ENCODE assay signal across 15 mouse cellular contexts in genomic region chr16:32204902-32205301, GRCm38 (mm10). TPM values are rescaled to one million over a fixed set of nuclear protein-coding genes. Genes with fewer than 3 reads are reported as not detected.
DNase-seq lines count a peak whose midpoint lies in the region; ATAC-seq and TF ChIP-seq lines count a peak whose summit lies in the region.
"Had no signal": no experiment of that assay in that cellular context is flagged by ENCODE, and none has a peak within 500 bp of the region (broad histone marks: within the 10 kb centered on the region; RNA-seq: fewer than 3 reads in every experiment).

No protein-coding gene starts in this region.

- H3K36me3 ChIP-seq in heart, adult 2 months (ENCODE audit: control insufficient read depth, insufficient read depth, low read length): no peaks in the 10 kb centered on the region
- no peaks in the 10 kb centered on the region for H3K36me3 ChIP-seq in heart, embryonic 12.5 days
- no peaks in the 10 kb centered on the region for H3K36me3 ChIP-seq in lung, postnatal 0 days (ENCODE audit: insufficient read depth, low read length)
- H3K36me3 ChIP-seq in liver, postnatal 0 days (replicated peaks; ENCODE audit: insufficient read depth, low read length): no peaks in the 10 kb centered on the region
- no peaks in the 10 kb centered on the region for H3K36me3 ChIP-seq in forebrain, embryonic 13.5 days (ENCODE audit: poor library complexity, severe bottlenecking)
- no peaks in the 10 kb centered on the region for H3K36me3 ChIP-seq in hindbrain, embryonic 14.5 days (replicated peaks; ENCODE audit: control insufficient read depth, insufficient read depth)
- H3K36me3 ChIP-seq: embryonic facial prominence, embryonic 15.5 days; limb, embryonic 15.5 days; midbrain, embryonic 10.5 days had no signal

- no peak for ATAC-seq in heart, embryonic 12.5 days (ENCODE audit: insufficient number of reproducible peaks, low FRiP score)
- ATAC-seq in lung, postnatal 0 days: no peak
- no peak for ATAC-seq in liver, postnatal 0 days
- no peak for ATAC-seq in forebrain, embryonic 13.5 days
- ATAC-seq in hindbrain, embryonic 14.5 days (ENCODE audit: low FRiP score): no peak

- peaks cover 13% of the 10 kb centered on the region for H3K9me3 ChIP-seq in heart, embryonic 12.5 days (replicated peaks)
- H3K9me3 ChIP-seq in lung, postnatal 0 days (ENCODE audit: low read length): no peaks in the 10 kb centered on the region
- peaks cover 5% of the 10 kb centered on the region; the same call in 1 of the 2 replicates for H3K9me3 ChIP-seq in liver, postnatal 0 days (ENCODE audit: low read length)
- H3K9me3 ChIP-seq in forebrain, embryonic 13.5 days (replicated peaks): peaks cover 10% of the 10 kb centered on the region
- no peaks in the 10 kb centered on the region for H3K9me3 ChIP-seq in hindbrain, embryonic 14.5 days (ENCODE audit: control insufficient read depth, low read length)
- H3K9me3 ChIP-seq: embryonic facial prominence, embryonic 15.5 days; limb, embryonic 15.5 days had no signal

- H3K4me1 ChIP-seq in heart, adult 2 months (ENCODE audit: control insufficient read depth, insufficient read depth, low read length): peaks cover 1% of the 10 kb centered on the region; the same call in 1 of the 2 replicates
- no peaks in the 10 kb centered on the region for H3K4me1 ChIP-seq in heart, embryonic 12.5 days (replicated peaks)
- no peaks in the 10 kb centered on the region for H3K4me1 ChIP-seq in lung, postnatal 0 days (ENCODE audit: insufficient read depth, low read depth, low read length)
- H3K4me1 ChIP-seq in liver, postnatal 0 days (ENCODE audit: insufficient read depth): 0 out of 2 replicates have a peak, but pooled peaks cover 6% of the 10 kb centered on the region
- H3K4me1 ChIP-seq in forebrain, embryonic 13.5 days: peaks cover 5% of the 10 kb centered on the region; the same call in 1 of the 2 replicates
- H3K4me1 ChIP-seq in hindbrain, embryonic 14.5 days (replicated peaks; ENCODE audit: control insufficient read depth, insufficient read depth, low read length): no peaks in the 10 kb centered on the region
- H3K4me1 ChIP-seq: embryonic facial prominence, embryonic 15.5 days had no signal

- DNase-seq in heart, adult 2 months: no peak
- peak; percentile 53 for DNase-seq in lung, postnatal 0 days (ENCODE audit: low spot score)
- no peak for DNase-seq in lung, postnatal 25 days (ENCODE audit: low spot score)
- peak; percentile 58 for DNase-seq in NIH3T3 (ENCODE audit: low read depth)
- no peak for DNase-seq in liver, postnatal 0 days
- no peak for DNase-seq in hindbrain, embryonic 14.5 days (ENCODE audit: low spot score)
- DNase-seq: kidney, adult 18-20 months; thymus, postnatal 4 days had no signal

- peak; percentile 71 for TF ChIP-seq CTCF in heart, adult 2 months (IDR thresholded peaks at IDR 0.05)
- peak; percentile 66 for TF ChIP-seq CTCF in lung, postnatal 0 days (IDR thresholded peaks at IDR 0.05)
- peak; percentile 41 for TF ChIP-seq CTCF in liver, postnatal 0 days (IDR thresholded peaks at IDR 0.05; ENCODE audit: low read depth)

- 46% methylated on average over 3 of the region's 3 CpGs for WGBS in heart, adult 2 months
- 52% methylated on average over 3 of the region's 3 CpGs for WGBS in heart, embryonic 12.5 days
- 44% methylated on average over 3 of the region's 3 CpGs for WGBS in lung, postnatal 0 days
- WGBS in liver, postnatal 0 days (ENCODE audit: insufficient replicate concordance): 47% methylated on average over 3 of the region's 3 CpGs
- 66% methylated on average over 3 of the region's 3 CpGs for WGBS in forebrain, embryonic 13.5 days
- 64% methylated on average over 3 of the region's 3 CpGs for WGBS in hindbrain, embryonic 14.5 days

- H3K9ac ChIP-seq in heart, adult 2 months (ENCODE audit: low read depth, low read length): no peak overlapping the region
- no peak overlapping the region for H3K9ac ChIP-seq in heart, embryonic 12.5 days
- H3K9ac ChIP-seq in lung, postnatal 0 days (replicated peaks; ENCODE audit: low read depth): no peak overlapping the region
- H3K9ac ChIP-seq in liver, postnatal 0 days (replicated peaks): no peak overlapping the region
- no peak overlapping the region for H3K9ac ChIP-seq in forebrain, embryonic 13.5 days
- no peak overlapping the region for H3K9ac ChIP-seq in hindbrain, embryonic 14.5 days
- H3K9ac ChIP-seq: embryonic facial prominence, embryonic 15.5 days; limb, embryonic 15.5 days had no signal

- no peak for TF ChIP-seq EP300 in heart, adult 2 months (IDR thresholded peaks at IDR 0.05; ENCODE audit: insufficient read depth, low read depth, low read length)
- no peak for TF ChIP-seq EP300 in lung, postnatal 0 days (IDR thresholded peaks at IDR 0.05)
- TF ChIP-seq EP300 in liver, postnatal 0 days (IDR thresholded peaks at IDR 0.05; ENCODE audit: low read depth): no peak

- no peak for TF ChIP-seq POLR2A in heart, adult 2 months (IDR thresholded peaks at IDR 0.05; ENCODE audit: insufficient read depth, low read depth, low read length)

- no peak overlapping the region for H3K27ac ChIP-seq in heart, adult 2 months
- no peak overlapping the region for H3K27ac ChIP-seq in heart, embryonic 12.5 days (ENCODE audit: poor library complexity, severe bottlenecking)
- H3K27ac ChIP-seq in lung, postnatal 0 days (ENCODE audit: low read length): no peak overlapping the region
- H3K27ac ChIP-seq in liver, postnatal 0 days (ENCODE audit: low read depth): no peak overlapping the region
- H3K27ac ChIP-seq in forebrain, embryonic 13.5 days: no peak overlapping the region
- H3K27ac ChIP-seq in hindbrain, embryonic 14.5 days: no peak overlapping the region
- H3K27ac ChIP-seq: embryonic facial prominence, embryonic 15.5 days; limb, embryonic 15.5 days; midbrain, embryonic 10.5 days had no signal

- H3K4me3 ChIP-seq in heart, adult 2 months: no peak overlapping the region
- no peak overlapping the region for H3K4me3 ChIP-seq in heart, embryonic 12.5 days
- H3K4me3 ChIP-seq in lung, postnatal 0 days (ENCODE audit: low read depth, low read length): no peak overlapping the region
- H3K4me3 ChIP-seq in liver, postnatal 0 days (ENCODE audit: low read depth, low read length): no peak overlapping the region
- no peak overlapping the region for H3K4me3 ChIP-seq in forebrain, embryonic 13.5 days
- no peak overlapping the region for H3K4me3 ChIP-seq in hindbrain, embryonic 14.5 days (replicated peaks; ENCODE audit: low read length)
- H3K4me3 ChIP-seq: embryonic facial prominence, embryonic 15.5 days; limb, embryonic 15.5 days; midbrain, embryonic 10.5 days had no signal

- H3K79me2 ChIP-seq in heart, adult 2 months (replicated peaks; ENCODE audit: control insufficient read depth, insufficient read depth, low read length): no peaks in the 10 kb centered on the region

- no peaks in the 10 kb centered on the region for H3K27me3 ChIP-seq in heart, adult 2 months (ENCODE audit: control insufficient read depth, insufficient read depth, low read length)
- H3K27me3 ChIP-seq in heart, embryonic 12.5 days (replicated peaks): no peaks in the 10 kb centered on the region
- H3K27me3 ChIP-seq in lung, postnatal 0 days (replicated peaks; ENCODE audit: insufficient read depth, low read length): no peaks in the 10 kb centered on the region
- H3K27me3 ChIP-seq in liver, postnatal 0 days (ENCODE audit: insufficient read depth, low read length): no peaks in the 10 kb centered on the region
- H3K27me3 ChIP-seq in forebrain, embryonic 13.5 days: no peaks in the 10 kb centered on the region
- no peaks in the 10 kb centered on the region for H3K27me3 ChIP-seq in hindbrain, embryonic 14.5 days (ENCODE audit: control insufficient read depth, insufficient read depth, low read length)
- H3K27me3 ChIP-seq: embryonic facial prominence, embryonic 15.5 days; limb, embryonic 15.5 days had no signal

- H3K4me2 ChIP-seq in heart, embryonic 12.5 days: no peak overlapping the region
- H3K4me2 ChIP-seq in lung, postnatal 0 days (replicated peaks; ENCODE audit: low read depth, low read length): no peak overlapping the region
- no peak overlapping the region for H3K4me2 ChIP-seq in liver, postnatal 0 days (ENCODE audit: low read depth, low read length)
- no peak overlapping the region for H3K4me2 ChIP-seq in forebrain, embryonic 13.5 days
- no peak overlapping the region for H3K4me2 ChIP-seq in hindbrain, embryonic 14.5 days (replicated peaks)
- H3K4me2 ChIP-seq: embryonic facial prominence, embryonic 15.5 days; limb, embryonic 15.5 days had no signal

- intact Hi-C loops in heart, adult 2 months (cut with DNase I): loop anchor here (5.0 to 10.0 kb wide), 2 partner anchors 88 to 160 kb away; no protein-coding TSS in a partner anchor

RNA-seq across cellular contexts. Expression of gene Bex6, which starts 25.3 kb away (rescaled TPM):
- not detected for total RNA-seq in heart, adult 2 months (2021)
- polyA plus RNA-seq in heart, adult 2 months (2012; rRNA removed): not detected in 2 replicates
- not detected in 2 replicates for polyA plus RNA-seq in heart, embryonic 12.5 days (2016; fragmentation: Nextera tagmentation; extraction: Ambion mirVana)
- polyA plus RNA-seq in lung, postnatal 0 days (2015; fragmentation: Nextera tagmentation; extraction: Ambion mirVana): 0.18 TPM in 1 of 2 replicates, not detected in the other
- polyA plus RNA-seq in liver, postnatal 0 days (2015; fragmentation: Nextera tagmentation; extraction: Ambion mirVana): 0.94 and 1.2 TPM in 2 replicates
- polyA plus RNA-seq in forebrain, embryonic 13.5 days (2015; fragmentation: Nextera tagmentation; extraction: Ambion mirVana): not detected in 2 replicates
- not detected in 2 replicates for polyA plus RNA-seq in hindbrain, embryonic 14.5 days (2014; fragmentation: Nextera tagmentation; extraction: Ambion mirVana)
- total RNA-seq: heart, postnatal 14 days; layer of hippocampus, postnatal 25 days had no signal
- polyA plus RNA-seq: midbrain, embryonic 10.5 days had no signal

RNA-seq across cellular contexts. Expression of gene Nrros, which starts 39.5 kb away (rescaled TPM):
- 1 to 10 TPM; 3.9 to 4.7 TPM for total RNA-seq in heart, adult 2 months (2021)
- 9.1 and 9.5 TPM in 2 replicates for polyA plus RNA-seq in heart, adult 2 months (2012; rRNA removed)
- polyA plus RNA-seq in heart, embryonic 12.5 days (2016; fragmentation: Nextera tagmentation; extraction: Ambion mirVana): 5.2 and 6.1 TPM in 2 replicates
- 31.5 and 43.5 TPM in 2 replicates for polyA plus RNA-seq in lung, postnatal 0 days (2015; fragmentation: Nextera tagmentation; extraction: Ambion mirVana)
- polyA plus RNA-seq in liver, postnatal 0 days (2015; fragmentation: Nextera tagmentation; extraction: Ambion mirVana): 18.5 and 20.5 TPM in 2 replicates
- 6.7 and 7.2 TPM in 2 replicates for polyA plus RNA-seq in forebrain, embryonic 13.5 days (2015; fragmentation: Nextera tagmentation; extraction: Ambion mirVana)
- polyA plus RNA-seq in hindbrain, embryonic 14.5 days (2014; fragmentation: Nextera tagmentation; extraction: Ambion mirVana): 6.9 and 7.9 TPM in 2 replicates

RNA-seq across cellular contexts. Expression of gene Fbxo45, which starts 42.1 kb away (rescaled TPM):
- 10 to 100 TPM; 10.8 to 13.5 TPM for total RNA-seq in heart, adult 2 months (2021)
- polyA plus RNA-seq in heart, adult 2 months (2012; rRNA removed): 3.3 and 6.2 TPM in 2 replicates
- polyA plus RNA-seq in heart, embryonic 12.5 days (2016; fragmentation: Nextera tagmentation; extraction: Ambion mirVana): 14.9 and 16.2 TPM in 2 replicates
- 7.9 and 9.2 TPM in 2 replicates for polyA plus RNA-seq in lung, postnatal 0 days (2015; fragmentation: Nextera tagmentation; extraction: Ambion mirVana)
- polyA plus RNA-seq in liver, postnatal 0 days (2015; fragmentation: Nextera tagmentation; extraction: Ambion mirVana): 3.1 and 3.4 TPM in 2 replicates
- 8.8 and 8.9 TPM in 2 replicates for polyA plus RNA-seq in forebrain, embryonic 13.5 days (2015; fragmentation: Nextera tagmentation; extraction: Ambion mirVana)
- 19.0 and 20.3 TPM in 2 replicates for polyA plus RNA-seq in hindbrain, embryonic 14.5 days (2014; fragmentation: Nextera tagmentation; extraction: Ambion mirVana)

RNA-seq across cellular contexts. Expression of gene Wdr53, which starts 42.1 kb away (rescaled TPM):
- total RNA-seq in heart, adult 2 months (2021): 1 to 10 TPM; 7.6 TPM
- 3.3 and 8.1 TPM in 2 replicates for polyA plus RNA-seq in heart, adult 2 months (2012; rRNA removed)
- polyA plus RNA-seq in heart, embryonic 12.5 days (2016; fragmentation: Nextera tagmentation; extraction: Ambion mirVana): 11.9 and 12.5 TPM in 2 replicates
- 15.3 and 16.1 TPM in 2 replicates for polyA plus RNA-seq in lung, postnatal 0 days (2015; fragmentation: Nextera tagmentation; extraction: Ambion mirVana)
- 10.7 and 10.8 TPM in 2 replicates for polyA plus RNA-seq in liver, postnatal 0 days (2015; fragmentation: Nextera tagmentation; extraction: Ambion mirVana)
- 15.4 and 18.3 TPM in 2 replicates for polyA plus RNA-seq in forebrain, embryonic 13.5 days (2015; fragmentation: Nextera tagmentation; extraction: Ambion mirVana)
- polyA plus RNA-seq in hindbrain, embryonic 14.5 days (2014; fragmentation: Nextera tagmentation; extraction: Ambion mirVana): 11.0 and 15.6 TPM in 2 replicates

Comparison
In these comparisons a context has a peak if more than half of its experiments do, and no peak if none do; other contexts are left out.
1. DNase-seq: peak in lung, postnatal 0 days (single experiment) and NIH3T3 (single experiment); none in heart, adult 2 months (0 of 2), lung, postnatal 25 days (single experiment), liver, postnatal 0 days (single experiment) and hindbrain, embryonic 14.5 days (single experiment).
2. Peak in every context shown above with its lines, with median percentiles within 50 percentile points of each other: CTCF ChIP-seq.